ENCODE assay signal across 14 mouse cellular contexts in genomic region chr6:145886277-145886676, GRCm38 (mm10). TPM values are rescaled to one million over a fixed set of nuclear protein-coding genes. Genes with fewer than 3 reads are reported as not detected.
A peak's percentile ranks its signal among the peaks of the same experiment; 100 is the strongest.
DNase-seq lines count a peak whose midpoint lies in the region; ATAC-seq lines count a peak whose summit lies in the region.
"Had no signal": no experiment of that assay in that cellular context is flagged by ENCODE, and none has a peak within 500 bp of the region (broad histone marks: within the 10 kb centered on the region; RNA-seq: fewer than 3 reads in every experiment).

No protein-coding gene starts in this region.

- WGBS in midbrain, embryonic 11.5 days, result 84% methylated on average over 8 of the region's 8 CpGs
- WGBS in midbrain, embryonic 15.5 days, result 76% methylated on average over 8 of the region's 8 CpGs
- WGBS in heart, embryonic 14.5 days, result 15% methylated on average over 8 of the region's 8 CpGs

- H3K4me1 ChIP-seq in midbrain, embryonic 11.5 days (ENCODE audit: control insufficient read depth, insufficient read depth, low read length), result no peaks in the 10 kb centered on the region
- H3K4me1 ChIP-seq in midbrain, embryonic 15.5 days, result no peaks in the 10 kb centered on the region
- peaks cover 7 to 8% of the 10 kb centered on the region in 2 experiments for H3K4me1 ChIP-seq in heart, embryonic 14.5 days (ENCODE audit: control insufficient read depth in 2 of 2, insufficient read depth in 2 of 2, low read length in 2 of 2)
- H3K4me1 ChIP-seq: intestine, embryonic 15.5 days; limb, embryonic 13.5 days had no signal

- DNase-seq in adrenal gland, postnatal 10 days, result peak; percentile 54
- no peak for DNase-seq in adrenal gland, adult 18-20 months (ENCODE audit: low spot score in 2 of 2)
- peak; percentile 19 for DNase-seq in midbrain, embryonic 11.5 days (ENCODE audit: low spot score, missing footprints)
- DNase-seq in lung, postnatal 25 days (ENCODE audit: low spot score), result peak; percentile 28
- DNase-seq in embryo, embryonic 10 days (ENCODE audit: low spot score), result no peak
- DNase-seq in left cerebral cortex, postnatal 25 days (ENCODE audit: low spot score in 2 of 2), result no peak
- DNase-seq: cerebellum, adult 9-10 months; right cerebral cortex, postnatal 14 days; thymus, adult 2 months had no signal

- H3K4me3 ChIP-seq in midbrain, embryonic 11.5 days (ENCODE audit: low read depth, low read length), result no peak overlapping the region
- no peak overlapping the region for H3K4me3 ChIP-seq in midbrain, embryonic 15.5 days
- no peak overlapping the region for H3K4me3 ChIP-seq in heart, embryonic 14.5 days (ENCODE audit: control insufficient read depth in 1 of 2, insufficient read depth in 1 of 2, low read depth in 1 of 2, low read length in 2 of 2)
- H3K4me3 ChIP-seq: intestine, embryonic 15.5 days; limb, embryonic 13.5 days had no signal

- H3K9ac ChIP-seq in midbrain, embryonic 11.5 days (ENCODE audit: low read length), result no peak overlapping the region
- no peak overlapping the region for H3K9ac ChIP-seq in midbrain, embryonic 15.5 days
- H3K9ac ChIP-seq in heart, embryonic 14.5 days (ENCODE audit: low read length), result no peak overlapping the region
- H3K9ac ChIP-seq: intestine, embryonic 15.5 days; limb, embryonic 13.5 days had no signal

- H3K27ac ChIP-seq in midbrain, embryonic 11.5 days (ENCODE audit: low read depth, low read length), result no peak overlapping the region
- H3K27ac ChIP-seq in midbrain, embryonic 15.5 days, result no peak overlapping the region
- peak overlapping the region; percentile 77 to 80; a peak in 3 of 4 replicates for H3K27ac ChIP-seq in heart, embryonic 14.5 days (replicated peaks in 1 of 2; ENCODE audit: control insufficient read depth in 1 of 2, insufficient read depth in 1 of 2, low read depth in 2 of 2, low read length in 2 of 2)
- H3K27ac ChIP-seq: intestine, embryonic 15.5 days; limb, embryonic 13.5 days had no signal

- intact Hi-C loops in left cerebral cortex, postnatal 25 days (cut with DNase I), result no loop called here

- H3K36me3 ChIP-seq in midbrain, embryonic 11.5 days (ENCODE audit: control insufficient read depth, insufficient read depth, low read length), result no peaks in the 10 kb centered on the region
- H3K36me3 ChIP-seq in midbrain, embryonic 15.5 days (replicated peaks), result no peaks in the 10 kb centered on the region
- H3K36me3 ChIP-seq in heart, embryonic 14.5 days (ENCODE audit: control insufficient read depth, insufficient read depth, low read length), result no peaks in the 10 kb centered on the region
- H3K36me3 ChIP-seq: intestine, embryonic 15.5 days; limb, embryonic 13.5 days had no signal

- ATAC-seq in midbrain, embryonic 11.5 days (ENCODE audit: low FRiP score), result no peak
- ATAC-seq in midbrain, embryonic 15.5 days (replicated peaks), result no peak
- peak; percentile 76 for ATAC-seq in heart, embryonic 14.5 days (ENCODE audit: insufficient number of reproducible peaks, insufficient read depth, low FRiP score, low read depth)
- ATAC-seq: intestine, embryonic 15.5 days had no signal

- no peaks in the 10 kb centered on the region for H3K27me3 ChIP-seq in midbrain, embryonic 11.5 days (ENCODE audit: control insufficient read depth, insufficient read depth, low read length)
- no peaks in the 10 kb centered on the region for H3K27me3 ChIP-seq in midbrain, embryonic 15.5 days (replicated peaks)
- H3K27me3 ChIP-seq in heart, embryonic 14.5 days (ENCODE audit: control insufficient read depth, insufficient read depth, low read length), result no peaks in the 10 kb centered on the region
- H3K27me3 ChIP-seq: intestine, embryonic 15.5 days; limb, embryonic 13.5 days had no signal

- H3K9me3 ChIP-seq in midbrain, embryonic 11.5 days (ENCODE audit: control insufficient read depth, low read length), result no peaks in the 10 kb centered on the region
- H3K9me3 ChIP-seq in midbrain, embryonic 15.5 days, result no peaks in the 10 kb centered on the region
- no peaks in the 10 kb centered on the region for H3K9me3 ChIP-seq in heart, embryonic 14.5 days (ENCODE audit: control insufficient read depth, low read length)
- H3K9me3 ChIP-seq: intestine, embryonic 15.5 days; limb, embryonic 13.5 days had no signal

- no peak overlapping the region for H3K4me2 ChIP-seq in midbrain, embryonic 11.5 days
- H3K4me2 ChIP-seq in midbrain, embryonic 15.5 days, result no peak overlapping the region
- peak overlapping the region; percentile 41 for H3K4me2 ChIP-seq in heart, embryonic 14.5 days (ENCODE audit: low read length)
- H3K4me2 ChIP-seq: intestine, embryonic 15.5 days; limb, embryonic 13.5 days had no signal

RNA-seq across cellular contexts. Expression of gene Bhlhe41, which starts 20.9 kb away (rescaled TPM):
- total RNA-seq in adrenal gland, postnatal 10 days (2021), result 1 to 10 TPM; 3.7 to 5.6 TPM
- total RNA-seq in adrenal gland, adult 18-20 months (2021), result 10 to 100 TPM; 14.9 to 19.6 TPM
- polyA plus RNA-seq in midbrain, embryonic 11.5 days (2014; fragmentation: Nextera tagmentation; extraction: Ambion mirVana), result 1.9 and 2.1 TPM in 2 replicates
- 6.5 and 8.2 TPM in 2 replicates for polyA plus RNA-seq in midbrain, embryonic 15.5 days (2015; fragmentation: Nextera tagmentation; extraction: Ambion mirVana)
- polyA plus RNA-seq in heart, embryonic 14.5 days (2014; fragmentation: Nextera tagmentation; extraction: Ambion mirVana), result 6.6 and 8.6 TPM in 2 replicates
- 10 to 100 TPM; 20.6 to 30.6 TPM for total RNA-seq in left cerebral cortex, postnatal 25 days (2021)

RNA-seq across cellular contexts. Expression of gene Sspn, which starts 45.2 kb away (rescaled TPM):
- 10 to 100 TPM; 16.9 to 32.7 TPM for total RNA-seq in adrenal gland, postnatal 10 days (2021)
- total RNA-seq in adrenal gland, adult 18-20 months (2021), result 10 to 100 TPM; 10.2 to 10.5 TPM
- 2.6 and 3.1 TPM in 2 replicates for polyA plus RNA-seq in midbrain, embryonic 11.5 days (2014; fragmentation: Nextera tagmentation; extraction: Ambion mirVana)
- polyA plus RNA-seq in midbrain, embryonic 15.5 days (2015; fragmentation: Nextera tagmentation; extraction: Ambion mirVana), result 4.3 and 4.5 TPM in 2 replicates
- polyA plus RNA-seq in heart, embryonic 14.5 days (2014; fragmentation: Nextera tagmentation; extraction: Ambion mirVana), result 51.7 and 66.4 TPM in 2 replicates
- total RNA-seq in left cerebral cortex, postnatal 25 days (2021), result 1 to 10 TPM; 3.9 to 4.1 TPM
- total RNA-seq: megakaryocyte progenitor cell, adult 5-6 weeks had no signal

Comparison
In these comparisons a context has a peak if more than half of its experiments do, and no peak if none do; other contexts are left out.
1. DNase-seq: peak in adrenal gland, postnatal 10 days (single experiment), midbrain, embryonic 11.5 days (single experiment) and lung, postnatal 25 days (single experiment); none in adrenal gland, adult 18-20 months (0 of 2), embryo, embryonic 10 days (single experiment) and left cerebral cortex, postnatal 25 days (0 of 2).
2. H3K27ac ChIP-seq: peak in heart, embryonic 14.5 days (2 of 2); none in midbrain, embryonic 11.5 days (single experiment) and midbrain, embryonic 15.5 days (single experiment).